Mouse (Mus musculus): ENCODE measurements at regions not wholly inside any gene's neighbourhood (a gene's known extent, or its start where the extent isn't known, plus 50 kb on each side); places are given as distances from the start of the nearest gene placed in this dataset.

GRCm38 (mm10) chr17:68152438-68153120 lies 121.0 kb upstream of the L3mbtl4 start:
- TF ChIP-seq CTCF (IDR thresholded peaks at IDR 0.05; ENCODE audit: low read depth), result no peak
- TF ChIP-seq EP300 (optimal IDR thresholded peaks at IDR 0.05), result no peak

All from stomach, postnatal 0 days (tissue).